Mouse (Mus musculus): ENCODE measurements around the gene F2. TPM values are rescaled to one million over a fixed set of nuclear protein-coding genes. Genes with fewer than 3 reads are reported as not detected.

Gene F2
- polyA plus RNA-seq (2015; fragmentation: Nextera tagmentation; extraction: Ambion mirVana), result 1,300 and 1,356 TPM in 2 replicates

DNA sequence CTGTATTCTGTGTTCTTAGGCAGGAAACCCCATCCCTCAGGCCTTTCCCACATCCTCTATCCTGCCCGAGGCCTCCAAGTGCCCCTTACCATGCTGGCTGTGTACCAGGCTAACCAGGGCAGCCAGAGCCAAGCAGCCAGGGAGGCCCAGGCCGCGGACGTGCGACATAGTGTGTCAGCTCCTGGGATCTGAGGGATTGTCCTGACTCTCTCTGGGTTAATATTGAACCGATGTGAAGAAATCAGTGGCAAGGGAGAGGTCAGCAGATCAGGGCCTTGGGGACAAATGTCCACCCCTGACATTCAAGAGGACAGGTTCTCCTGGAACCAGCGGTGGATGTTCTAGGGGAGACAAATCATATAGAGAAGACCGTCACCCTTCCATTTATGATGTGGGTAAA lies at the start of gene F2:
Gene F2 (minus strand): TSS at position 186 of the 400 bp plus-strand sequence.
- WGBS (ENCODE audit: insufficient replicate concordance), result 64% methylated on average over 8 of the region's 8 CpGs
- ATAC-seq (peak; percentile 80), DNase-seq (peak; percentile 66)
- peaks cover 24% of the 10 kb centered on the region for H3K4me1 ChIP-seq (ENCODE audit: insufficient read depth)
- no peaks in the 10 kb centered on the region for H3K9me3 ChIP-seq (ENCODE audit: low read length)
- H3K4me2 ChIP-seq (ENCODE audit: low read depth, low read length), result peak within 1 kb of the TSS; percentile 64
- H3K9ac ChIP-seq (replicated peaks), result peak within 1 kb of the TSS; percentile 75
- H3K27ac ChIP-seq (ENCODE audit: low read depth), result peak within 1 kb of the TSS; percentile 95
- peak within 1 kb of the TSS; percentile 50 for H3K4me3 ChIP-seq (ENCODE audit: low read depth, low read length)
- no peaks in the 10 kb centered on the region for H3K27me3 ChIP-seq (ENCODE audit: insufficient read depth, low read length)
- H3K36me3 ChIP-seq (replicated peaks; ENCODE audit: insufficient read depth, low read length), result 0 out of 2 replicates have a peak, but pooled peaks cover 2% of the 10 kb centered on the region
- TF ChIP-seq EP300 (IDR thresholded peaks at IDR 0.05; ENCODE audit: low read depth) (no peak), CTCF (IDR thresholded peaks at IDR 0.05; ENCODE audit: low read depth) (no peak)

DNA sequence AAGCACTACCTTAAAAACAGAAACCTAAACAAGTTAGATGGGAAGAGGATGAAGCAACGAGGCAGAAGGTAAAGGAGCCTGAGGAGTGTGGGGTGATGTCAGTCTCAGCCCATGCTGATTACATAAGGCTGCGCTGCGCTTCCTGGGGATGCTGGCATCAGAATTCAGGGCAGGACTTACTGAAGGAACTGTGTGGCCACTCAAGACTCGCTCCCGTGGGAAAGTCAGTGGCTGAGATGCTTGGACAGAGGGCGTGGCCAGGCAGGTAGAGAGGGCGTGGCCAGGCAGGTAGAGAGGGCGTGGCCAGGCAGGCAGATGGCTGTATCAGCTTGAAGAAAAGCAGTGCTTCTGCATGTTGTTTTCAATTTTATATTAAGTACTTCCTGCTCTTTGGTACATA lies 47.7 kb upstream of the F2 start:
- Histone ChIP-seq H3K36me3 (replicated peaks; ENCODE audit: insufficient read depth, low read length) (peaks cover 59% of the 10 kb centered on the region), H3K4me1 (ENCODE audit: insufficient read depth) (no peaks in the 10 kb centered on the region), H3K27ac (ENCODE audit: low read depth) (no peak overlapping the region), H3K9ac (replicated peaks) (no peak overlapping the region), H3K4me2 (ENCODE audit: low read depth, low read length) (no peak overlapping the region), H3K27me3 (ENCODE audit: insufficient read depth, low read length) (no peaks in the 10 kb centered on the region), H3K4me3 (ENCODE audit: low read depth, low read length) (no peak overlapping the region), H3K9me3 (ENCODE audit: low read length) (no peaks in the 10 kb centered on the region)
- no peak for TF ChIP-seq EP300 (IDR thresholded peaks at IDR 0.05; ENCODE audit: low read depth)
- TF ChIP-seq CTCF (IDR thresholded peaks at IDR 0.05; ENCODE audit: low read depth), result no peak
- no peak for ATAC-seq
- 79% methylated on average over 8 of the region's 8 CpGs for WGBS (ENCODE audit: insufficient replicate concordance)
- no peak for DNase-seq

- H3K9ac ChIP-seq (replicated peaks), result no peak overlapping the region
- no peak overlapping the region for H3K27ac ChIP-seq (ENCODE audit: low read depth)
- DNase-seq (peak; percentile 48), ATAC-seq (no peak)
- H3K4me2 ChIP-seq (ENCODE audit: low read depth, low read length), result no peak overlapping the region
- WGBS (ENCODE audit: insufficient replicate concordance), result 60% methylated on average over 4 of the region's 4 CpGs
- no peak for TF ChIP-seq EP300 (IDR thresholded peaks at IDR 0.05; ENCODE audit: low read depth)
- peak; percentile 56 for TF ChIP-seq CTCF (IDR thresholded peaks at IDR 0.05; ENCODE audit: low read depth)
- no peaks in the 10 kb centered on the region for H3K4me1 ChIP-seq (ENCODE audit: insufficient read depth)
- no peaks in the 10 kb centered on the region for H3K9me3 ChIP-seq (ENCODE audit: low read length)
- H3K36me3 ChIP-seq (replicated peaks; ENCODE audit: insufficient read depth, low read length), result peaks cover 61% of the 10 kb centered on the region
- H3K4me3 ChIP-seq (ENCODE audit: low read depth, low read length), result no peak overlapping the region
- no peaks in the 10 kb centered on the region for H3K27me3 ChIP-seq (ENCODE audit: insufficient read depth, low read length)
Measured at GRCm38 (mm10) chr2:91682850-91683249, 46.6 kb upstream of the F2 start.

DNA sequence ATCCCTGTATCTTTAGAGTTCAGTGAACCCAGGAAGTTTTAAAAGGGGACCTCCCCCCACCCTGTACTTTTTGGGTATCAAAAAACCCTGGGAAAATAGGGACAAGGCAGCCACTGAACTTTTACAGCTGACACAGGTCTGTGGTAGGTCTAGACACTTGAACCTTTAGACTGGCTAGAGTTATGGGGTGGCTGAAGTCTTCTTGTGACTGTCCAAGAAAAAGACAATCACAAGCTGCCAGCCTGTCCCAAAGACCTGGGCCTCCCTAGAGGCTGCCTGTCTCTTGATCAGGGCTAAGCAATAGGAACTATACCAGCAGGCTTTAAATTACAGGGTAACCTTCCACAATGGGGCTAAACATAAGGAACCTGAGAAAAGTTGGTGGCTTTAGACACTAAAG lies 40.7 kb upstream of the F2 start:
- H3K4me1 ChIP-seq (ENCODE audit: insufficient read depth), result no peaks in the 10 kb centered on the region
- H3K27me3 ChIP-seq (ENCODE audit: insufficient read depth, low read length), result no peaks in the 10 kb centered on the region
- ATAC-seq (no peak), DNase-seq (no peak)
- H3K36me3 ChIP-seq (replicated peaks; ENCODE audit: insufficient read depth, low read length), result peaks cover 72% of the 10 kb centered on the region
- no peak overlapping the region for H3K9ac ChIP-seq (replicated peaks)
- no peak overlapping the region for H3K4me3 ChIP-seq (ENCODE audit: low read depth, low read length)
- H3K27ac ChIP-seq (ENCODE audit: low read depth), result no peak overlapping the region
- no peak for TF ChIP-seq CTCF (IDR thresholded peaks at IDR 0.05; ENCODE audit: low read depth)
- TF ChIP-seq EP300 (IDR thresholded peaks at IDR 0.05; ENCODE audit: low read depth), result no peak
- no peaks in the 10 kb centered on the region for H3K9me3 ChIP-seq (ENCODE audit: low read length)
- no peak overlapping the region for H3K4me2 ChIP-seq (ENCODE audit: low read depth, low read length)

DNA sequence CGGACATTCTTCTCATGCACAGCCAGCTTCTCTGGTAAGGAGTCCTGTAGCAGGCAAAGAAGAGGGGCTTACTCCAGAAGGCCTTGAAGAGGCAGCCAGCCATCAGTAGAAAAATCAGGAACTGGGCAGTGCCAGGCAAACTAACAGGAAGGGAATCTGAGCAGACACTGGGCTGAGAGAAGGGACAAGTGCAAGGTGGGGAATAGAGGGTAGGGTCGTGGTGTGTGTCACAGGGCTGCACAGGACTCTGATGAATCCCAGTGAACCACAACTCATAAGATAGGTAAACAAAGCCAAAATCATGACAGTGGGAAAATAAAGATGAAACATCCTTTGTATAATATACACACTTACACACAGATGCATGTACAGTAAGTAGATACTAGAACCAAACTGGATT lies 40.2 kb upstream of the F2 start:
- H3K4me3 ChIP-seq (ENCODE audit: low read depth, low read length), result no peak overlapping the region
- WGBS (ENCODE audit: insufficient replicate concordance), result 64% methylated on average over 2 of the region's 2 CpGs
- TF ChIP-seq CTCF (IDR thresholded peaks at IDR 0.05; ENCODE audit: low read depth), result no peak
- TF ChIP-seq EP300 (IDR thresholded peaks at IDR 0.05; ENCODE audit: low read depth), result no peak
- no peaks in the 10 kb centered on the region for H3K27me3 ChIP-seq (ENCODE audit: insufficient read depth, low read length)
- H3K27ac ChIP-seq (ENCODE audit: low read depth), result no peak overlapping the region
- no peak overlapping the region for H3K9ac ChIP-seq (replicated peaks)
- ATAC-seq, result no peak
- no peaks in the 10 kb centered on the region for H3K9me3 ChIP-seq (ENCODE audit: low read length)
- no peak overlapping the region for H3K4me2 ChIP-seq (ENCODE audit: low read depth, low read length)
- no peaks in the 10 kb centered on the region for H3K4me1 ChIP-seq (ENCODE audit: insufficient read depth)
- H3K36me3 ChIP-seq (replicated peaks; ENCODE audit: insufficient read depth, low read length), result peaks cover 67% of the 10 kb centered on the region
- no peak for DNase-seq

DNA sequence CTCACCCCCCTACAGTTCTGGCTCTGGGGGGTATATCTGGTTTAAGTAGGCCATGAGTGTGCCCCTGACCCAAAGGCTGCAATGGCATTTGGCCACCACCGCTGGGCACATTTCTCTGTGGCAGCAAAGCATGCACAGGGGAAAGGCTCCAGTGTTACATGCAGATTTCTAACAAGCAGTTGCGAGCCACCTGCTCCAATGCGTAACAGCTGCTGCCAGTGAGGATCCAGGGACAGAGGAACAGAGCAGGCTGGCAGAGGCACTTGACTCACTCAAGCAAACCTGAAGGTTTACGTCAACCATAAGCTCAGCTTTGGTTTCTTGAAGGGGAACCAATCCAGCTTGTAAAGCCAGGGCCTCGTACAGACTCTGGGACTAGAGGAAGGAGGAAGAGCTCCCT lies 38.7 kb upstream of the F2 start:
- Histone ChIP-seq H3K4me1 (ENCODE audit: insufficient read depth) (no peaks in the 10 kb centered on the region), H3K27me3 (ENCODE audit: insufficient read depth, low read length) (no peaks in the 10 kb centered on the region), H3K9ac (replicated peaks) (no peak overlapping the region), H3K36me3 (replicated peaks; ENCODE audit: insufficient read depth, low read length) (peaks cover 67% of the 10 kb centered on the region), H3K4me2 (ENCODE audit: low read depth, low read length) (no peak overlapping the region), H3K9me3 (ENCODE audit: low read length) (no peaks in the 10 kb centered on the region), H3K4me3 (ENCODE audit: low read depth, low read length) (no peak overlapping the region), H3K27ac (ENCODE audit: low read depth) (no peak overlapping the region)
- no peak for TF ChIP-seq CTCF (IDR thresholded peaks at IDR 0.05; ENCODE audit: low read depth)
- TF ChIP-seq EP300 (IDR thresholded peaks at IDR 0.05; ENCODE audit: low read depth), result no peak
- DNase-seq (no peak), ATAC-seq (no peak)
- 80% methylated on average over 5 of the region's 5 CpGs for WGBS (ENCODE audit: insufficient replicate concordance)

DNA sequence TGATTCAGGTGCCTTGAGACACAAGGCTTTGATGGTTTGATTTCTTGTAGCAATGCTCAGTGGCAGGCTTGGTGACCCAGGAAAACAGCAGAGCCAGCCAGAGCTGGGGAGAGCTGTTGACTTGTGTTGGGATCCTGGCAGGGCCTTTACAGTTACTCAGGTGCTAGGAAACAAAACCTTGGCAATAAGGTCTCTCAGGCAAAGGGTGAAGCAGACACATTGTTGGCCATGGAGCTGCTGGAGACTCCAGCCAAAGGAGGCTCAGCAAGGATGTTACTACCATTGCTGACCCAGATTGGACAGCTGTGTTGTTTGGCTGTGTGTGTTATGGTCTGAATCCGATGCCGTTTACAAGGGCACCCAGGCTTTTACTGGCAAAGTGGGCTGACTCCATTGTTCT lies 37.4 kb upstream of the F2 start:
- Histone ChIP-seq H3K4me1 (ENCODE audit: insufficient read depth) (no peaks in the 10 kb centered on the region), H3K4me2 (ENCODE audit: low read depth, low read length) (no peak overlapping the region), H3K27ac (ENCODE audit: low read depth) (no peak overlapping the region), H3K9ac (replicated peaks) (no peak overlapping the region), H3K36me3 (replicated peaks; ENCODE audit: insufficient read depth, low read length) (peaks cover 71% of the 10 kb centered on the region), H3K9me3 (ENCODE audit: low read length) (no peaks in the 10 kb centered on the region), H3K27me3 (ENCODE audit: insufficient read depth, low read length) (no peaks in the 10 kb centered on the region), H3K4me3 (ENCODE audit: low read depth, low read length) (no peak overlapping the region)
- no peak for TF ChIP-seq CTCF (IDR thresholded peaks at IDR 0.05; ENCODE audit: low read depth)
- TF ChIP-seq EP300 (IDR thresholded peaks at IDR 0.05; ENCODE audit: low read depth), result no peak
- DNase-seq, result no peak
- ATAC-seq, result no peak
- WGBS (ENCODE audit: insufficient replicate concordance), result 94% methylated on average over 2 of the region's 2 CpGs
